Mouse (Mus musculus): Measurements from ENCODE around the gene Cda.

DNA sequence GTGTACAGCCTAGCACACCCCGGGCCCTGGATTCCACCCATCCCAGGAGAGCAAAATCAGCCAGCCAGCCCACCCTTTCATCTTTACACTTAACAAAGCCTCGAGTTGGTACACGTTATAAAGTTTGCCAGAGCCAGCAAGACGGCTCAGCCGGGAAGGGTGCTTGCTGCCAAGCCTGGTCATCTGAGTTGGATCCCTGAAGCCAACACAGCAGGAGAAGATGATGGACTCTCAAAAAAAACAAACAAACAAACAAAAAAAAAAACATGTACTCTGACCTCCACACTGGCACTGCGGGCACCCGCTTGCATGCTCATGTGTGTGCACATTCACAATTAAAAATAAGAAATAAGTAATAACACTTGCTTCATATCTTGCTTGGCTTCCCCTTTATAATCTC, 25.7 kb downstream of the Cda start:
- no peak for TF ChIP-seq POLR2A (IDR thresholded peaks at IDR 0.05; ENCODE audit: borderline replicate concordance, low read depth, low read length)
- TF ChIP-seq CTCF (IDR thresholded peaks at IDR 0.05; ENCODE audit: low read depth, low read length): no peak
